Mouse (Mus musculus): ENCODE data around the gene Hnf4a.
A peak's percentile ranks its signal among the peaks of the same experiment; 100 is the strongest.

Hnf4a gene

GRCm38 (mm10) chr2:163549786-163550185 is 43.2 kb downstream of the Hnf4a start:
- DNase-seq (ENCODE audit: low read depth, low spot score), result no peak

DNA sequence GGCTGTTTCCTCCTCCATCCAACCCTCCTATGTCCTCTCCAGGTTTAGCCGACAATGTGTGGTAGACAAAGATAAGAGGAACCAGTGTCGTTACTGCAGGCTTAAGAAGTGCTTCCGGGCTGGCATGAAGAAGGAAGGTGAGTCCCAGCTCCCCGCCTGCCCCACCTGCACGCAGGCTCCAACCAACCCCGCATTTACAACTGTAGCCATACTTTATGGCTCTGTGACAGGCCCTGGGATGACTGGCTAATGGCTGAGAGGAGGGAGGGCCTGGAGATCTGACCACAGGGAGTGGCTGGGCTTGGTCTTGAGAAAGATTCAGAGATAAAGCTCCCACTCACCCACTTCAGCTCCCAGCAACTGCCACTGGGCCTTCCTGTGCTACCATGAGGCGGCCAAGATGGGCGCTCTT is 45.9 kb downstream of the Hnf4a start:
- no peak for DNase-seq (ENCODE audit: low read depth, low spot score)

- no peak for DNase-seq (ENCODE audit: low read depth, low spot score)
Observed at GRCm38 (mm10) chr2:163554425-163554982, 47.9 kb downstream of the Hnf4a start.

GRCm38 (mm10) chr2:163554996-163555395 is 48.4 kb downstream of the Hnf4a start:
- DNase-seq (ENCODE audit: low read depth, low spot score), result no peak

DNA sequence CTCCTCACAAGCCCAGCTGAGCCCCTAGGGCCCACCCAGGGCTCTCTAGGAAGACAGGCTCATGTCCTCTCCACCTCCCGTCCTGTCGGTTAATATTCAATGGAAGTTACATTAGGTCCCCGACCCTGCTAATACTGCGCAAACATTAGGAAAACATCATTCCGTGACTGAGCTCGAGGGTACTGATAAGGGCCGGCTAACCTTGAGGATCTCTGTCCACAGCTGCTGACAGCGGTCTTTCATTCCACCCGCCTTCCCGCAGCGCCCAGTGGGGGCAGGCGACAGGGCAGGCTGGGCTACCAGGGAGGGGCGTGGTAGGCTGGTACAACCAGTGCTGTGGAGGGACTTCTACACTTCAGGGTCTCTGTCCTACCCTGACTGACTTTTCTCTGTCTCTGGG is 48.8 kb downstream of the Hnf4a start:
- DNase-seq (ENCODE audit: low read depth, low spot score), result no peak

DNA sequence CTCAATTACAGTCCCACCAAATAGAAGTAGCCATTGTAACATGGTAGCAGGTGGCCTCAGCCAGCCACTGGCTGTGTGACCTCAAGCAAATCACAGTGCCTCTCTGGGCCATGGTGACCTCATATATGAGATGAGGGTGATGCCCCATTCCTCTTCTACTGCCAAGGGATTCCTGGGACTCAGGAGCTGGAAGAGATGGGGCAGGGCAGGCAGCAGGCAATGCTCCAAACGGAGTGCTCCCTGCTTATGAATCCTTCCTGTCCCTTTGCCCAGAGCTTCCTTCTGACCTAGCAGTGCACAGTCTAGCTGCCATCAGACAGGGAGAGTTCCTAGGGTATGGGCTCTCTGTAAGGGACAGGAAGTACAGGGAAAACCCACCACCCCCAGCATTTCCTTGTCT is 51.9 kb downstream of the Hnf4a start:
- no peak for DNase-seq (ENCODE audit: low read depth, low spot score)

DNA sequence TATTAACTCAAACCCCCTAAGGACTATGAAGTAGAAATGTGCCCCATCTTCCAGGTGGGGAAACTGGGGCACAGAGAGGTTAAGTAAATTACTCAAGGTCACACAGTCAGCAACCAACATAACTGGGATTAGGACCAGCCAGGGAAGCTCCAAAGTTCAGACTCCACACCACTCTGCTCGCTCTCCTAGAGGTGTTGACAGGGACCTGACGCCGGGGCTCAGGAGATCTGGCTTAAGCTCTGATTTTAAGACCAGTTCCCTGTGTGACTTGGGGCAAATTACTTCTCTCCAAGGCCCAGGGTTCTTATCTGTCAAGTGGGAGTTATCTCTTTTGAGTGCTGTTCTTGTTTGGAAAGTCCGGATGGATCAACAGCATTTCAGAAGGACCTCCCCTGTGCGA is 52.6 kb downstream of the Hnf4a start:
- DNase-seq (ENCODE audit: low read depth, low spot score), result no peak

GRCm38 (mm10) chr2:163560247-163560646 is 53.6 kb downstream of the Hnf4a start:
- no peak for DNase-seq (ENCODE audit: low read depth, low spot score)

DNA sequence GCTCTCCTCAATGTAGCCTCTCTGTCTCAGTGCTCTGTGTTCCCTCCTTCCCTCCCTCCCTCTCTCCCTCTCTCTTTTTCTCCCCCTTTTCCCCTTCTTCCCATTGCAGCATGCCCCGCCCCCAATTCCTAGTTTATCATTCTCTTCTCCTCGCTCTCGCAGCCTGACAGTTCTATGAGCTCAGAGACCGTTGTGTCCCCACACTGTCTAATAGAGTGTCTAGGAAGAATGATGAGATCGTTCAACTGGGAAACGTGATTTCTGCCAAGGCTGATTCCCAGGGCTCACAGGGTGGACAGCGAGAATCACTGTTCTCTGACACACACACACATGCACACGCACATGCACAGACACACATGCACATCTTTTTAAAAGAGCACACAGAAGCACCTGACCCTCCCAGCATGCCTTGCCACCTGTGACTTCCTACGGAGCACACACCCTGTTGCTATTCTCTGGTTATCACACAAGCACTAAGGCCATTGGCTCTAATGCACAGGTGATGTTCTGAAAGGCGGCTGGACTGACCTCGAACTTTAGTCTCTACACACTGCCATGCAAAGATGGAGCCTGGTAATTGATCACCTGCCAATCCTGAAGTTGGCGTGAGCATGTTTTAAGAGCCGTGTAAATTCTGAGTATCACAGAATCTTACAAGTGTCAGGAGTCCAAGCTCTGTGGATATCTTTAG is 54.8 kb downstream of the Hnf4a start:
- DNase-seq (ENCODE audit: low read depth, low spot score), result no peak

DNA sequence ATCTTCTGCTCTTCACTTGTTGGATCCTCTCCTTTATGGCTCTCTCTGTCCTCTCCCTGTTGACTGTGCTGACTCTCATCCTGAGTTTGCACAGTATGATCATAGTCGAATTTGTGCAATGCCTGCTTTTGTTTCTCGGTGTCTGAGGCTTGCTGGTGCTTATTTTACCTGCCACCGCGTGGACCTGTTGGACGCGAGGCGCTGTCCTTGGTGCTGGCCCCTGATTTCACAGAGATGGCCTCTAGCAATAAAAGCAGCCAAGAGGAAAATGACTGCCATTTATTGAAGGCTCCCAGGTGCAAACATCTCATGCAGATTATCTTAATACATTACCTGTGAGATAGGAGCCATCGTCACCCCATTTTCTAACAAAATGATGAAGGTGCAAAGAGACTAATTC is 58.0 kb downstream of the Hnf4a start:
- DNase-seq (ENCODE audit: low read depth, low spot score), result no peak

DNA sequence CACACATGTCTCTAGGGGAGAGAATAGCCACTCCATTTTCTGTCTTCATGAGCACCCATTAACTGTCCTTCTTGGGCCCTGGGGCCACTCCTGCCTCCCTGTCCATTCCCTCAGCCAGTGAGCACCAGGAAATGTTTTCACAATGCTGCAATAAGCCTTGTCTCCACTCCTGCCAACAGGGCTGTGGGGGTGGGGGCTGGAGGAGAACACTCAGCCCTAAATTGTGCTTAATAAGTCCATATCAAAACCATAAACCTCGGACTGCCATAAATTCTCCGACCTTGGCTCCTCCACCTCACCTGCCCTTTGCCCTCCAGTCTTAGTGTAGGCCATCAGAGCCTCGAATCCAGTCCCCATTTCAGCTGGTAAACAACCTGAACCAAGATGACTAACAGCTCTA is 67.7 kb downstream of the Hnf4a start:
- DNase-seq (ENCODE audit: low read depth, low spot score), result no peak

DNA sequence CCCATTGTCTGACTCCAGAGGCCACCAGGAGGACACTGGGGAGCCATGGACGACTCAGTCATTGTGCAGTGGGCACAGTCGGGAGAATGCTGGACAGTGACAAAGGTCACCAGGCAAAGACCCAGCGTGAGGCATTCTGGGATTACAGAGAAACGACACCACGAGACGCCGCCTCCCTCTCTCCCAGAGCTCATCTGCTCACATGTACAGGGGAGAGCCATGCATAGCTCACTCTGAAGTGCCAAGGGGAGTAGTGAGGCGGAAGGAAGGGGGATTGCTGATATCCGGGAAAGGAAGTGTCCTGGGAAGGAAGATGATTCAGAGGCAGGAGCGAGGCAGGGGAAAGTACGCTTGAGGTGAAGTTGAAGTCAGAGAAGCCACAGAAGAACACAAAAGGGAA is 68.6 kb downstream of the Hnf4a start:
- no peak for DNase-seq (ENCODE audit: low read depth, low spot score)

GRCm38 (mm10) chr2:163577986-163578385 is 71.4 kb downstream of the Hnf4a start:
- DNase-seq (ENCODE audit: low read depth, low spot score), result no peak

DNA sequence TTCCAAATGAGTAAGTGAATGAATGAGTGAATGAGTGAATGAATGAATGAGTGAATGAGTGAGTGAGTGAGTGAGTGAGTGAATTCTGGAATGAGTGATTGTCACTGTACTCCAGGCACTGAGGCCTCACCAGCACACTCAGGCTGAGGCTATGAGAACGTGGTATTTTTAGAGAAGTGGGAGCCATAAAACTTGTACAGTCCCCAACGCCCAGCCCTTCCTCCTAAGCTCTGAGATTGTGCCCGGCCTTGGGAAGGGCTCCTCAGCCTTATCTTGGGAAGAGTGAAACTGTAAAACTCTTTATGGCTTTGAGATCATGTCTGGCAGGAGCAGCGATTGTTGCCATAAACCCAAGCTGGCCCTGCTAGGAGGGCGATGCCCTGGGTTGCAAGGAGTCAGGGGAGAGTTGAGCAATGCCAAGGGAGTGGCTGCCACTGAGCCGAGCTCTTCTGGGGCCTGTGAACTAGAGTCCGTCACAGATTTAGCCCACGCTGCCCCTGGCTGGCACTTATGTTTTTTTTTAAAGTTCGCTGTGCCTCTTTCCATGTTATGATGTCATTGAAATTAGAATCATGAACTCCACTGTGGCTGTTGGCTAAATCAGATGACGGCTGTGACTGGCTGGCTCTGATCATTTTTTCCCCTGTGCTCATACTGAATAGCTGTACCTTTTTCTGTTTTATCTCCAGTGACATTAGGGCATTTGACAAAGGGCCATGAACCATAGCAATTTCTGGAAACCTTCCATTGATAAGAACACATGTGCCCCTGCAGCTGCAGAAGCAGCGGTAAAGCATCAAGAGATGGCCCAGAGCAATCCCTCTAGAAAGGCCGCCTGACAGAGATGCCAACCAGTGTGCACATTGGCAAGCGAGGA is 73.7 kb downstream of the Hnf4a start:
- DNase-seq (ENCODE audit: low read depth, low spot score), result no peak

- no peak for DNase-seq (ENCODE audit: low read depth, low spot score)
Observed at GRCm38 (mm10) chr2:163583226-163584087, 76.8 kb downstream of the Hnf4a start.

DNA sequence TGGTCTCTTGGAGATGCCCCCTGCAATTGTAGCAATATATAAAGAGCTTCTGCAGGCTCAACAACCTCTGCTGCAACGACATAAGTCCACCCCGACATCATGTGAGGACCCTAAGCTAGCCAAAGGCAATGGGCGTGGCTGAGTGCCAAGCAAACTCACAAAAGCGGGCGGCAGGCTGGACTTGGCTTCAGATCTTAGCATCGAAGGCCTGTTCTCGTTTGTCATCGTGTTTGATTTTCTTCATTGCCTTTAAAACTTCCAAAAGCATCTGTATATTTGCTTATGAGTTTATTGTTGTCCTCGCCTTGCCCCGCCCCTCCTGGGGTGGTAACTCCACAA is 77.4 kb downstream of the Hnf4a start:
- DNase-seq (ENCODE audit: low read depth, low spot score), result no peak

- DNase-seq (ENCODE audit: low read depth, low spot score), result peak; percentile 24
Observed at GRCm38 (mm10) chr2:163586384-163587261, 80.0 kb downstream of the Hnf4a start.

DNA sequence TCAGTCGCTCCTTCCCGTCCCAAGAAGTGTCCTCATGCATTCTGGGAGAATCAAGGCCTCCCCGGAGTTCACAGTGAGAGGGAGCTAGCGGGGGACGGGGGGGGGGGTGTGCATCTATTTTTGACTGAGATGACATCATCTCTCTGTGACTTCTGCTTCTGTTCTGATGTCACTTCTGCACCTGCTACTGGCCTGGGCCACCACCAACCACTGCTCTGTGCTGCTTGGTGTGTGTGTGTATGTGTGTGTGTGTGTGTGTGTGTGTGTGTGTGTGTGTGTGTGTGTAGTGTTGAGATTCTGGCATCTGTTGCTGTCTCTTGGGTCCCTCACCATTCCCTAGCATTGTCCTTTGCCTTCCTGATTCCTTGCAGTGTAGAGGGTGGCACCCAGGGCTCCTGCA is 80.9 kb downstream of the Hnf4a start:
- DNase-seq (ENCODE audit: low read depth, low spot score), result no peak

GRCm38 (mm10) chr2:163590211-163590610 is 83.6 kb downstream of the Hnf4a start:
- no peak for DNase-seq (ENCODE audit: low read depth, low spot score)

DNA sequence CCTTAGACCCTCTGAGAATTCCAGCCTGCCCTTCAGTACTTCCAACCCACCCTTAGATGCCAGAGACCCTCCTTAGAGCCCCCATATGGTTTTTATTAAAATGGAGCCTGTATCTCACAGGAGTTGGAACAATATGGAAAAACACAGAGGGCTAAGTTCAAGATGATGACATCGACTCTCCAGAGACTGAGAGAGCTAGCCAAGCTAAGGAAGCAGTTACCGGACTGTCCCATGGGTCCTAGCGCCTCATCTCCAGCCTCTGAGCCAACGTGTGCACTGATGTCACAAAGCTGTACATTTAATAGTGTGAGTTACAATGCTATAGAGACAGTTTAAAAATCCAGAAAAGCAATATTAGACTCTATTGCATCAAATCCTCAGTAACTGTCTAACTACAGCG is 84.4 kb downstream of the Hnf4a start:
- DNase-seq (ENCODE audit: low read depth, low spot score), result no peak

DNA sequence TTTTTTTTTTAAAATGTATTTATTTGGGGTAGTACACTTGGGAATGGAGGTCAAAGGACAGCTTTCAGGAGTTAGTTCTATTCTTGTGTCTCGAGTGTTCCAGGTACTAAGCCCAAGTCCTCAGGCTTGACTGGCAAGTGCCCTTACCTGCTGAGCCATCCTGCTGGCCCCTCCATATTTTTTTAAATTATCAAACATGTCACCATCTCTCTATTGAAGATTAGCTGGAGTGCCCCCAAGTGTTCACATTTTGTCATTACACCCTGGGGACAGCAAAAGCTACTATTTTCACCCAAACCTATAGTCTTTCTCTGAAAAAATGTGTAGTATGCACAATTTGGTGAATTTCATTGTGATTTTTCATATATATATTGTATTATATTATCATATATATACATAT is 85.5 kb downstream of the Hnf4a start:
- no peak for DNase-seq (ENCODE audit: low read depth, low spot score)

All from c-Kit-negative CD71-positive TER-119-positive erythroid progenitor cells, embryonic 14.5 days (primary cell).